ENCODE assay signal across 18 mouse cellular contexts in the genomic region with DNA sequence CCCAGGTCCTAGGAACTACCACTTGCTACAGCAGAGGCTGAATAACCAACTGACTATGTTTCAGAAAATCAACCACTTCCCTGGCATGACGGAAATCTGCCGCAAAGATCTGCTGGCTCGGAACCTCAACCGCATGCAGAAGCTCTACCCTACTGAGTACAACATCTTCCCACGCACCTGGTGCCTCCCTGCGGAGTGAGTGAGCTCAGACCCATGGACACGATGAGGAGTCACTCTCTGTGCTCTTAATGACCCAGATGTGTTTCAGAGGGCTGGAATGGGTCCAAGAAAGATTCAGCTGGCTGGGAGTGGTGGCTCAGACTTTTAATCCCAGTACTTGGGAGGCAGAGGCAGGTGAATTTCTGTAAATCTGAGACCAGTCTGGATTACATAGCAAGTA.
"Had no signal": no experiment of that assay in that cellular context is flagged by ENCODE, and none has a peak within 500 bp of the region (broad histone marks: within the 10 kb centered on the region; RNA-seq: fewer than 3 reads in every experiment).

No protein-coding gene starts in this region.

- H3K9me3 ChIP-seq: midbrain, embryonic 10.5 days; neural tube, embryonic 13.5 days; neural tube, embryonic 15.5 days had no signal

- ATAC-seq: midbrain, embryonic 16.5 days had no signal

- DNase-seq: lung, adult 18-20 months; lung, embryonic 14.5 days; lung, postnatal 10 days; lung, postnatal 4 days; midbrain, embryonic 14.5 days; retina, postnatal 1 day; right cerebral cortex, adult 18-20 months; right cerebral cortex, postnatal 25 days; right cerebral cortex, postnatal 4 days; spleen, adult 18-20 months; thymus, adult 18-20 months; thymus, postnatal 14 days; thymus, postnatal 36 days had no signal

- H3K4me3 ChIP-seq: midbrain, embryonic 10.5 days; myocyte; neural tube, embryonic 13.5 days; neural tube, embryonic 15.5 days had no signal

- H3K9ac ChIP-seq: lung, embryonic 14.5 days; neural tube, embryonic 13.5 days; neural tube, embryonic 15.5 days had no signal

- H3K4me1 ChIP-seq: midbrain, embryonic 10.5 days; neural tube, embryonic 13.5 days; neural tube, embryonic 15.5 days had no signal

- H3K36me3 ChIP-seq: midbrain, embryonic 10.5 days; neural tube, embryonic 13.5 days; neural tube, embryonic 15.5 days had no signal

- H3K27ac ChIP-seq: midbrain, embryonic 10.5 days; neural tube, embryonic 13.5 days; neural tube, embryonic 15.5 days had no signal

- H3K4me2 ChIP-seq: lung, embryonic 14.5 days; neural tube, embryonic 13.5 days; neural tube, embryonic 15.5 days had no signal
